Mouse (Mus musculus) embryonic facial prominence, embryonic 13.5 days (tissue): ENCODE results near the gene Tbc1d12. TPM values are rescaled to one million over a fixed set of nuclear protein-coding genes. Genes with fewer than 3 reads are reported as not detected.

Experiments
- ATAC-seq: fragments of 200-750 bp; cut with Nextera tagmentation; 2 replicates; pipeline ENCODE4 v1.8.0; 2017; ENCODE audit warnings: low read depth; ENCODE audit not compliant: insufficient number of reproducible peaks, insufficient read depth, low FRiP score, low TSS enrichment
- H3K27ac ChIP-seq: fragments of 300-500 bp; sonication (generic); 2 replicates; pipeline ENCODE4 v1.5.1; 2015; ENCODE audit warnings: moderate library complexity, mild to moderate bottlenecking, inconsistent platforms
- H3K27me3 ChIP-seq: fragments of 300-500 bp; sonication (generic); 2 replicates; pipeline ENCODE4 v1.6.1; 2015; ENCODE audit warnings: mild to moderate bottlenecking, inconsistent platforms
- H3K36me3 ChIP-seq: fragments of 300-500 bp; sonication (generic); 2 replicates; pipeline ENCODE4 v1.6.1; 2015; ENCODE audit warnings: mild to moderate bottlenecking, inconsistent platforms
- H3K4me1 ChIP-seq: fragments of 300-500 bp; sonication (generic); 2 replicates; pipeline ENCODE4 v1.6.1; 2015; ENCODE audit warnings: inconsistent platforms
- H3K4me2 ChIP-seq: fragments of 300-500 bp; sonication (generic); 2 replicates; pipeline ENCODE4 v1.6.1; 2015; ENCODE audit warnings: moderate library complexity, mild to moderate bottlenecking, inconsistent platforms
- H3K4me3 ChIP-seq: fragments of 300-500 bp; sonication (generic); 2 replicates; pipeline ENCODE4 v1.5.1; 2015; ENCODE audit warnings: mild to moderate bottlenecking, inconsistent platforms
- H3K9ac ChIP-seq: fragments of 300-500 bp; sonication (generic); 2 replicates; pipeline ENCODE4 v1.6.1; 2015; ENCODE audit warnings: mild to moderate bottlenecking, inconsistent platforms
- H3K9me3 ChIP-seq: fragments of 300-500 bp; sonication (generic); 2 replicates; pipeline ENCODE4 v1.6.1; 2016; ENCODE audit warnings: inconsistent platforms
- WGBS: fragments of 180-500 bp; shearing (Covaris S2); methylation state at CpG from one replicate; pipeline ENCODE4 v1.1.7; 2015; ENCODE audit warnings: mixed read lengths; 5-methylcytosine and 5-hydroxymethylcytosine counted together
- polyA plus RNA-seq: library from polyadenylated mRNA; unstranded; fragments of >200 nt; fragmentation: Nextera tagmentation; extraction: Ambion mirVana; gene quantifications from 2 replicates; pipeline ENCODE4 v1.2.1, GENCODE M21; 2015

Tbc1d12 gene
- 3.5 and 3.7 TPM in 2 replicates for polyA plus RNA-seq

DNA sequence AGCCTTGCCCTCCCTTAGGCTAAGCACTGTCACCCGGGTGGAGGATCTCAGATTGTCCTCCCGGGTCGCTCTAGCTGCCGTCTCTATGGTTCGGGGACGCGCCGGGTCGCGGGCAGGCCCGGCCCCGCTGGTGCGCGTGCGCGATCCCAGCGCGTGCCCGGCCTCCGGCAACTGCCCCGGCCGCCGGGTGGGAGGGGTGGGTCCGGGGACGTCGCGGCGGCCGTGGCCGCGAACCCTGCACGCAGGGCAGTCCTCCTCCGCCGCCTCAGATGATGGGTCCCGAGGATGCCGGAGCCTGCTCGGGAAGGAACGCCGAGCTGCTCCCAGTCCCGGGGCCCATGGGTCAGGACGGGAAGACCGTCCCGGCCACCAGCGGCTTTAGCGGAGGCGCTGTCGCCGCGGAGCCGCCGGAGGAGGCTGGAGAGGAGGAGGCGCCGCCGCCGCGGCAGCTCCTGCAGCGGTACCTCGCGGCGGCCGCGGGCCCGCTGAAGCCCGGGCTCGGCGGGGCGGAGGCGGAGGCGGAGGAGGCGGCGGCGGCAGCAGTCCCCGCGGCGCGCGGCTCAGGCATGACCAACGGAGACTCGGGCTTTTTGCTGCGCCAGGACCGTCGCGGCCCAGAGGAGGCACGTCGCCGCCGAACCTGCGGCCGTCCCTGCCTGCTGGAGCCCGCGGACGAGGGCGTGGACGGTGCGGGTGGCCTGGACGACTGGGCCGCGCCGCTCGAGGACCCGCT is at the start of gene Tbc1d12:
Tbc1d12 (plus strand) TSS at position 142 of the 733 bp plus-strand sequence.
- under 1% methylated on average over 82 of the region's 101 CpGs for WGBS
- Histone ChIP-seq H3K4me2 (peak within 1 kb of the TSS; percentile 70), H3K9ac (peak within 1 kb of the TSS; percentile 82), H3K36me3 (peaks cover 3% of the 10 kb centered on the region; the same call in 1 of the 2 replicates), H3K4me3 (peak within 1 kb of the TSS; percentile 72), H3K27ac (peak within 1 kb of the TSS; percentile 83), H3K4me1 (peaks cover 7% of the 10 kb centered on the region; the same call in 1 of the 2 replicates), H3K27me3 (no peaks in the 10 kb centered on the region), H3K9me3 (no peaks in the 10 kb centered on the region)
- ATAC-seq = peak; percentile 86

DNA sequence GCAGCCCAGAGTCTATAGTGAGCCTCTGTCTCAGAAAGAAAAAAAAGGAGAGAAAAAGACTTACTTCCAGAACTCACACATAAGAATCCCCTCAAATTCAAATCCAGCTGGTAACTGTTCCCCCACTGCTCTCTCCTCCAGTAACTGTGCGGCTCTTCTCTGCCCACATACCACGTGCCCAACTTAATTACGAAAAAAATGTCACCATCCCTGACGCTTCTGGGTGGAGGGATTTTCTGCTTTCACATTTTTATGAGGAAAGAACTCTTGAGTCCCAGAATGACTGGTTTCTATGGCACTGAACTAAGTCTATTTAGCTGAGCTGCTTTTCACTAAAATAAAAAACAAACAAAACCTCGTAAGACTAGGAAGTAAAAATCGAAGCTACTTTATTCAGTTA is 48.6 kb upstream of the Tbc1d12 start:
- 84% methylated on average over 6 of the region's 6 CpGs for WGBS
- no peak for ATAC-seq

DNA sequence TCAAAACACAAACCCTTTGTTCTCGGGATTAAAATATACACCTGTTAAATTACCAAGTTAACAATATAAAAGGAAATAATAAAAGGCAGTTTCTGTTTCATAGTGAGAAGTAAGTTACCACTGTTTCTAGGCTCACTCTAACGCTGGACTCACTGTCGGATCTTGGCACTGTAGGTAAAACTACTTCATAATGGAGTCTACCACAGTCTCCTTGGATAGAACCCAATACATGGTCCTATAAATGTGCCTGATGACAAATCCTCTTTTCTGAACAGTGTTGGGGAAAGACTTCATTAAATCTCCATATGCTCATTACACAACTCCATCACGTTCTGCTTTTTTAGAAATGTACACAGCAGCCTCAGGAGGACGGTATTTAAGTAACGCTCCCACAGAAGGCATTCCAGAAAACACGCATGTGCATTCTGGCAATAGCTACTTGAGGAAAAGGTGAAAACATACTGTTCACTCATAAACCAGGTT is 42.8 kb upstream of the Tbc1d12 start:
- peaks cover 92% of the 10 kb centered on the region for H3K36me3 ChIP-seq
- H3K4me3 ChIP-seq = no peak overlapping the region
- no peak overlapping the region for H3K4me2 ChIP-seq
- no peaks in the 10 kb centered on the region for H3K9me3 ChIP-seq
- no peak overlapping the region for H3K9ac ChIP-seq
- no peaks in the 10 kb centered on the region for H3K27me3 ChIP-seq
- no peak overlapping the region for H3K27ac ChIP-seq
- no peaks in the 10 kb centered on the region for H3K4me1 ChIP-seq
- ATAC-seq = no peak
- 93% methylated on average over 7 of the region's 7 CpGs for WGBS

More for the DNA sequence above, 48.6 kb upstream of the Tbc1d12 start:
- Histone ChIP-seq H3K27me3 (no peaks in the 10 kb centered on the region), H3K4me3 (no peak overlapping the region), H3K4me1 (no peaks in the 10 kb centered on the region), H3K9ac (no peak overlapping the region), H3K4me2 (no peak overlapping the region), H3K9me3 (no peaks in the 10 kb centered on the region), H3K27ac (no peak overlapping the region), H3K36me3 (peaks cover 44% of the 10 kb centered on the region)

DNA sequence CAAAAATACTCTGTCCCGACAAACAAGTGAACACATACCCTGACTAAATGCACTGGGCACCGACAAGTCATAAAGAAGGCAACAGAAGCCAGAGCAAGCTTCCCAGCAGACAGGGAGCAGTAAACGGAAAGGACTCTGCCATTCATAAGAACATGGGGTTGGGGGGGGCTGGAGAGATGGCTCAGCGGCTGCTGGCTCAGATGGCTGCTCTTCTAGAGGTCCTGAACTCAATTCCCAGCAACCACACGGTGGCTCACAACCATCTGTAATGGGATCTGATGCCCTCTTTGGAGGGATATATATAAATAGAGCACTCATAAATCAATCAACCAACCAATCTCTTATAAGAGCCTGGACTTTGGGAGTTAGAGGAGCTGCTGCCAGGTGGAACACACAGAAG is 39.8 kb upstream of the Tbc1d12 start:
- Histone ChIP-seq H3K4me3 (no peak overlapping the region), H3K27me3 (no peaks in the 10 kb centered on the region), H3K27ac (no peak overlapping the region), H3K36me3 (peaks cover 75% of the 10 kb centered on the region), H3K4me1 (no peaks in the 10 kb centered on the region), H3K9me3 (no peaks in the 10 kb centered on the region), H3K4me2 (no peak overlapping the region), H3K9ac (no peak overlapping the region)
- 83% methylated on average over 5 of the region's 5 CpGs for WGBS
- no peak for ATAC-seq

DNA sequence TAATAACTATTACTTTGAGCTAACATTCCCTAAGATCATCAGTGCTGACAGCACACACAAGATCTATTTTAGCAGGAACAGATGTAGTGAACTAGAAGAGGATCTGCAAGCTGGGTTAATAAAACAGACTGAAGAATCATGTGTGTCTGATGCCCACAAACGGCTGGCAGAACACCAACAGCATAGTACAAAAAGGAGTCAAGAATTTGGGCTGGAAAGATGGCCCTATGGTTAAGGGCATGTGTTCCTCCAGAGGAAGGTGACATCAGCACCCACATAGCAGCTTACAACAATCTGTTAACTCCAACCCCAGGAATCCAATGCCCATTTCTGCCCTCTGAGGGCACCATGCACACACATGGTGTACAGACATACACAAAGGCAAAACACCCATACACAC is 38.1 kb upstream of the Tbc1d12 start:
- Histone ChIP-seq H3K4me3 (no peak overlapping the region), H3K9ac (no peak overlapping the region), H3K27me3 (no peaks in the 10 kb centered on the region), H3K36me3 (peaks cover 74% of the 10 kb centered on the region), H3K9me3 (no peaks in the 10 kb centered on the region), H3K4me2 (no peak overlapping the region), H3K27ac (no peak overlapping the region), H3K4me1 (no peaks in the 10 kb centered on the region)
- ATAC-seq = no peak
- 92% methylated on average over 1 of the region's 1 CpGs for WGBS

DNA sequence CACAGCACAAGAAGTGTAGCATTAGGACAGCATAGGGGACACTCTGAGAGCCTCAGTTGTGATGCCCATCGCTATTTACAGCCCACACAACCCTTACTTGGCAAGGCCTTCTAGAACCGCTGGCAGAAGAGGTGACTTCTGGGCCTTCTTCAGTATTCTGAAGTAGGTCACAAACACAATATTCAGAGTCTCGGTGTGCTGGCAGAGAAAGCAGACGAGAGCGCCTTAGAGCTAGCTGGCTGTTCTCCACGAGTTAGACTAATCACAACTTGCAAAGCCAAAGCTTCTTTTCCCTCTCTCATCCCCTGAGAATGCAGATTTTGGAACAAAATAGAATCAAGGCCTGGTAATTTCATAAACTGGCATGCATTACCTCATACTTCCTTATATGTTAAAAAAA is 37.6 kb upstream of the Tbc1d12 start:
- Histone ChIP-seq H3K4me3 (no peak overlapping the region), H3K4me2 (no peak overlapping the region), H3K27me3 (no peaks in the 10 kb centered on the region), H3K36me3 (peaks cover 73% of the 10 kb centered on the region), H3K27ac (no peak overlapping the region), H3K9ac (no peak overlapping the region), H3K4me1 (no peaks in the 10 kb centered on the region), H3K9me3 (no peaks in the 10 kb centered on the region)
- 91% methylated on average over 6 of the region's 6 CpGs for WGBS
- no peak for ATAC-seq

DNA sequence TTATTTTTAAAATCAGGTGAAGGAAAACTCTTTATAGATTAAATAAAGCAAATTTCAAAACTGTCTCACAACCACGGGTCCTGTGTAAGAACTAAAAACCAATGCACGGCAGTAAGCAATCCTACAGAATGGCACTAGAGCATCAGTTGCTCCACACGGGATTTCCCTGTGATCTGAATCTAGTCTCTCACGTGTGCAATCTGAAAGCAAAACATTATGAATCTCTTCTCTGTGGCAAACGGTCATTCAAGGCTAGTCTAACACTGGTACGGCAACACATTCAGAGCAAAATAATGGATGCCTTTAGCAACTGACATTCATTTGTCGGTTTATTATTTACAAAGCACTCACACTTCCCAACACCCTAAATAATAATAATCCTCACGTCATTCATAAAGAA is 18.2 kb upstream of the Tbc1d12 start:
- Histone ChIP-seq H3K4me2 (peak overlapping the region; percentile 78), H3K27me3 (no peaks in the 10 kb centered on the region), H3K4me3 (peak overlapping the region; percentile 87), H3K4me1 (peaks cover 10% of the 10 kb centered on the region), H3K9me3 (no peaks in the 10 kb centered on the region), H3K9ac (peak overlapping the region; percentile 86), H3K27ac (no peak overlapping the region), H3K36me3 (peaks cover 26% of the 10 kb centered on the region)
- 32% methylated on average over 8 of the region's 8 CpGs for WGBS
- no peak for ATAC-seq

DNA sequence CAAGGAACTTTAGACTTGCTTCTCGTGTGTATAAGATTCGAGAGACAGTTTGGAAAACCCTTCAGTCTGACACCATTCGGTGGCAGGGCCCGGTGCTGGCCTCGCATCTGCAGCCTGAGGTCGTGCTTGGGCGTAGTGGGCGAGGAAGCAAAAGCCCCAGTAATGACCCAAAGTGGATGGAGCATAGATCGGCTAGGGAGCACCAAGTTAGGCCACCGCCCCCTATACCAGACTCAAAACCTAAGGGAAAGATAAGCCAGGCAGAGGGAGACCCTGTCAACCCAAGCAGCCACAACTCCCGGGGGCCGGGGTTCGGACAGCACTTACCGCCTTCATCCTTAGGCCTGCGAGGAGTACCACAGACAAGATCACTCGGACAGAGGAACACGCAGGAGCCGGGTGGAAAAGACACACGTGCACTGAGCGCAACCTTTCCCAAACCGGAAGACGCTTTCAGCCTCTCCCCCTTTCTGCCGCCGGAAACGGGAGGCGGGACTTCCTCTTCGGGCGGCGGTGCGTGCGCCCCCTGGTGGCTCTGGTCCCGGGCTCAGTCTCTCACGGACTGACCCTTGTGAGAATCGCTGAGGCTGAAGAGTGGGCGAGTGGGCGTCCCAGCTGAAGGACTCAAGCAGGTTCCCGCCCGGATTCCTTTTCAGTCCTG is 17.5 kb upstream of the Tbc1d12 start, which contains the start of gene Noc3l:
Noc3l (minus strand) TSS at position 472 of the 661 bp plus-strand sequence.
- Histone ChIP-seq H3K4me2 (peak within 1 kb of the TSS; percentile 78), H3K9me3 (no peaks in the 10 kb centered on the region), H3K4me3 (peak within 1 kb of the TSS; percentile 87), H3K9ac (peak within 1 kb of the TSS; percentile 86), H3K27ac (peak within 1 kb of the TSS; percentile 66; the same call in 1 of the 2 replicates), H3K4me1 (peaks cover 10% of the 10 kb centered on the region), H3K36me3 (peaks cover 24% of the 10 kb centered on the region), H3K27me3 (no peaks in the 10 kb centered on the region)
- under 1% methylated on average over 38 of the region's 38 CpGs for WGBS
- ATAC-seq = peak; percentile 90

DNA sequence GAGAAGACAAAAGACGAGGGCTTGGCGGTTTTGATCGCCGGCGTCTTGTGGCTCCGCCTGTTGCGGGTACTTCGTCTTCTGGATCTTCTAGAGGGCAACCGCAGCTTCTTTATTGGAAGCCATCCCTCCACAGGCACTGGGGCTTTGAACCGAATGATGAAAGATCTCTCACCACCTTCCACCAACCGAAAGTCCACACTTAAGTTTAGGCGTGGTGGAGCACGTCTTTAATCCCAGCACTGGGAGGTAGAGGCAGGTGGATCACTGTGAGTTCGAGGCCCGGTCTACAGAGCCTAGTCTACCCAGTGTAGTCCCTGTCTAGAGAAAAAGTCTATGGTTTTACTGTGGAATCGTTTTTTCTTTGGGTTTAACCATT is 17.0 kb upstream of the Tbc1d12 start:
- Histone ChIP-seq H3K4me1 (peaks cover 10% of the 10 kb centered on the region), H3K9me3 (no peaks in the 10 kb centered on the region), H3K27me3 (no peaks in the 10 kb centered on the region), H3K36me3 (peaks cover 19% of the 10 kb centered on the region), H3K9ac (peak overlapping the region; percentile 86), H3K4me2 (peak overlapping the region; percentile 78), H3K4me3 (peak overlapping the region; percentile 87), H3K27ac (peak overlapping the region; percentile 66; the same call in 1 of the 2 replicates)
- ATAC-seq = 0 out of 2 replicates have a peak, but pooled peaks have one; percentile 48
- 15% methylated on average over 16 of the region's 16 CpGs for WGBS

DNA sequence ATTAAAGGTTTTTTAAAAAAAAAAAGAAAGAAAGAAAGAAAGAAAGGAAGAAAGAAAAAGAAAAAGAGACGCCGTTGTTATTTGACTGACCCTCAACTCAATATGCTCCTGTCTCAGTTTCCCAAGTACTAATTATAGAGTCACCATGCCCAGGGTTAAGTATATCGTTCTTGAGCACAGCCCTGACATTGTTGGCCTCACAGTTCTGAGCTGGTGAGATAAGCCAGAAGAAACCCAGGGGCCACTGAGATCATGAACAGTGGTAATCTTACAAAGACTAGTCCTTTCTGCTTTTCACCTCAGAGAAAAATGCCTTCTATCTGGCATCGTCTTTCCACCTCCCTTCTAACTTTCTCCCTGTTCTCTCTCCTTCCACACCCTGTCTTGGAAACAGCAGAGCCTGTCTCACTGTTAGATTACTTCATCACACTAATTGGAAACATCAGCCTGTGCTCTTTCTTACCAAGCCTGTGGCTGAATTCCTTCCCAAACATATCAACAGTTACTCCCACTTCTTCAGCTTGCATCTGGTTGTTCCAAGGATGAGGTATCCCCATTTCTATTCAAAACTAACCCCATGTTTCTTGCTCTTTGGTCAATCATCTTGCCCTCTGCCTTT is 16.1 kb upstream of the Tbc1d12 start:
- H3K4me2 ChIP-seq = no peak overlapping the region
- peaks cover 10% of the 10 kb centered on the region; the same call in 1 of the 2 replicates for H3K36me3 ChIP-seq
- no peak overlapping the region for H3K9ac ChIP-seq
- no peaks in the 10 kb centered on the region for H3K27me3 ChIP-seq
- 67% methylated on average over 4 of the region's 4 CpGs for WGBS
- no peak overlapping the region for H3K4me3 ChIP-seq
- no peaks in the 10 kb centered on the region for H3K9me3 ChIP-seq
- no peak overlapping the region for H3K27ac ChIP-seq
- H3K4me1 ChIP-seq = peaks cover 10% of the 10 kb centered on the region
- no peak for ATAC-seq

DNA sequence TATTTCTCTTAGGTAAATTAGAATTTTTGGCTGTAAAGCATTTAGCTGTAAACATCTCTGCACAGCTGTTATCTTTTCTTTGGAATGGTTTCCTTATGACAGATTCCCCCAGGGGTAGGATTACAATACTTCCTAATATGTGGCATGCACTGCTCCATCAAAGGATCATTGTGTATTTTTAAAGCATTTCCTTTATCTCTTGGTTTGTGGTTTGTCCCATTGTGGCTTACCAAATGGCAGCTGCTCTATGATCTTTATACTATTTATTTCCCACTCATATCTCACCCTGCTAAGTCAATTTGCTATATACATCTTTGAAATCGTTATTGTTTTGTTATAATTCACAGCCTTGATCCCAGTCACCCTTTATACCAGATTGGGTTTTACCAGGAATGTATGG is 3.2 kb upstream of the Tbc1d12 start:
- Histone ChIP-seq H3K4me1 (0 out of 2 replicates have a peak, but pooled peaks cover 3% of the 10 kb centered on the region), H3K36me3 (no peaks in the 10 kb centered on the region), H3K4me3 (no peak overlapping the region), H3K27ac (no peak overlapping the region), H3K9ac (no peak overlapping the region), H3K27me3 (no peaks in the 10 kb centered on the region), H3K9me3 (no peaks in the 10 kb centered on the region), H3K4me2 (no peak overlapping the region)
- WGBS = 11% methylated on average over 1 of the region's 1 CpGs
- no peak for ATAC-seq
